Mouse (Mus musculus): ENCODE measurements around the gene Plcb2.

- no peak for TF ChIP-seq CTCF (IDR thresholded peaks at IDR 0.05; ENCODE audit: low read depth, low read length)
- no peak for TF ChIP-seq EP300 (IDR thresholded peaks at IDR 0.05; ENCODE audit: insufficient read depth, low read depth, low read length)
Measured at GRCm38 (mm10) chr2:118693370-118693966, 34.8 kb downstream of the Plcb2 start.

Data from ES-Bruce4 (cell line).